Mouse (Mus musculus) heart, postnatal 0 days (tissue): ENCODE results near the gene Zfp420. TPM values are rescaled to one million over a fixed set of nuclear protein-coding genes. Genes with fewer than 3 reads are reported as not detected.
"Not testable (repeated sequence)": the region's sequence is repeated elsewhere in the genome, so short reads cannot be mapped to it uniquely, and the experiment has no call there.

Experiments
- ATAC-seq: fragments of 200-750 bp; cut with Nextera tagmentation; 2 replicates; pipeline ENCODE4 v1.8.0; 2017; ENCODE audit warnings: low read depth, moderate number of reproducible peaks, moderate library complexity; ENCODE audit not compliant: insufficient read depth
- DNase-seq: peaks from one replicate; pipeline ENCODE4 v3.0.0-alpha.2; 2016; ENCODE audit warnings: low spot score
- H3K27ac ChIP-seq: fragments of 300-500 bp; sonication (generic); 2 replicates; pipeline ENCODE4 v1.5.1; 2014; ENCODE audit warnings: low read depth, mild to moderate bottlenecking
- H3K27me3 ChIP-seq: fragments of 300-500 bp; sonication (generic); 2 replicates; pipeline ENCODE4 v1.6.1; 2014; ENCODE audit warnings: low read length, mixed read lengths; ENCODE audit not compliant: control insufficient read depth, insufficient read depth
- H3K36me3 ChIP-seq: fragments of 300-500 bp; sonication (generic); replicated peaks from 2 replicates; pipeline ENCODE4 v1.6.1; 2014; ENCODE audit warnings: low read length, mixed read lengths; ENCODE audit not compliant: control insufficient read depth, insufficient read depth
- H3K4me1 ChIP-seq: fragments of 300-500 bp; sonication (generic); 2 replicates; pipeline ENCODE4 v1.6.1; 2014; ENCODE audit warnings: antibody characterized with exemption; ENCODE audit not compliant: control insufficient read depth, insufficient read depth
- H3K4me2 ChIP-seq: fragments of 300-500 bp; sonication (generic); 2 replicates; pipeline ENCODE4 v1.6.1; 2014; ENCODE audit warnings: low read depth, mild to moderate bottlenecking, low read length, moderate library complexity
- H3K4me3 ChIP-seq: fragments of 300-500 bp; sonication (generic); 2 replicates; pipeline ENCODE4 v1.5.1; 2014; ENCODE audit warnings: low read depth, low read length
- H3K9ac ChIP-seq: fragments of 300-500 bp; sonication (generic); replicated peaks from 2 replicates; pipeline ENCODE4 v1.6.1; 2014; ENCODE audit warnings: low read depth, low read length, mixed read lengths
- H3K9me3 ChIP-seq: fragments of 300-500 bp; sonication (generic); replicated peaks from 2 replicates; pipeline ENCODE4 v1.6.1; 2016; ENCODE audit warnings: low read length; ENCODE audit not compliant: control insufficient read depth
- CTCF ChIP-seq: IDR thresholded peaks from 2 replicates; pipeline ENCODE4 v1.5.1; 2016; ENCODE audit warnings: antibody characterized with exemption, control low read depth, low read depth
- EP300 ChIP-seq: IDR thresholded peaks from 2 replicates; pipeline ENCODE4 v1.6.1; 2016; ENCODE audit warnings: antibody characterized with exemption, low read depth
- WGBS: fragments of 180-500 bp; shearing (Covaris S2); extraction: QIAGEN DNeasy Blood & Tissue Kit; methylation state at CpG from one replicate; pipeline ENCODE4 v1.1.7; 2014; 5-methylcytosine and 5-hydroxymethylcytosine counted together
- polyA plus RNA-seq: library from polyadenylated mRNA; unstranded; fragments of >200 nt; fragmentation: Nextera tagmentation; extraction: Ambion mirVana; gene quantifications from 2 replicates; pipeline ENCODE4 v1.2.1, GENCODE M21; 2015
- total RNA-seq: library from RNA; depleted of rRNA; stranded (reverse); fragments of >200 nt; gene quantifications from 2 replicates; pipeline ENCODE4 v1.2.3, GENCODE M21; 2014; ENCODE audit warnings: low replicate concordance

The Zfp420 gene
- total and polyA plus RNA-seq, 2 experiments from 2014 or later = 0.80 to 2.2 TPM

- H3K9ac ChIP-seq = no peak overlapping the region
- no peaks in the 10 kb centered on the region for H3K4me1 ChIP-seq
- WGBS = 82% methylated on average over 5 of the region's 5 CpGs
- H3K27me3 ChIP-seq = no peaks in the 10 kb centered on the region
- no peak for TF ChIP-seq CTCF
- TF ChIP-seq EP300 = no peak
- H3K27ac ChIP-seq = no peak overlapping the region
- DNase-seq (no peak), ATAC-seq (no peak)
- H3K36me3 ChIP-seq = no peaks in the 10 kb centered on the region
- no peaks in the 10 kb centered on the region for H3K9me3 ChIP-seq
- no peak overlapping the region for H3K4me3 ChIP-seq
- H3K4me2 ChIP-seq = no peak overlapping the region
Measured at GRCm38 (mm10) chr7:29844616-29845015, 15.2 kb upstream of the Zfp420 start.

DNA sequence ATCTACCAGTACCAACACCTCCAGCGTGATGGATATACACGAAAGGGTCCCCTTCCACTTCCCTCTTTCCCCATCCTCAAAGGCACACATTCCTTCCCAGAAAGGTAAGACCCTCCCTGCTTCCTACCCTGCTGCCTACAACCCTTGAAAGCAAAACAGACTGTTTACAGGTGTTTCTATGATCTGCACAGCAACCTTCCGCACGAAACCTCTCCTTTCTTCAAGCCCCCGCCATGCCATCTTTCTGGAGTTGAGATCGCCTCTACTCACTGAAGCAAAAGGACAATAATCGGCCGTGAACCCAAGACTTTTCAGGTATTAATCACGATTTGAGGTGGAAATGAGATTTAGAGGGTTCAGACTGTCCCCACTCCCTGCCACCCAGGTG, 7.0 kb upstream of the Zfp420 start:
- DNase-seq (no peak), ATAC-seq (no peak)
- 51% methylated on average over 9 of the region's 9 CpGs for WGBS
- peak overlapping the region; percentile 79 for H3K4me2 ChIP-seq
- no peaks in the 10 kb centered on the region for H3K36me3 ChIP-seq
- no peaks in the 10 kb centered on the region for H3K27me3 ChIP-seq
- peak overlapping the region; percentile 56 for H3K4me3 ChIP-seq
- no peak overlapping the region for H3K27ac ChIP-seq
- no peaks in the 10 kb centered on the region for H3K9me3 ChIP-seq
- TF ChIP-seq CTCF (no peak), EP300 (no peak)
- peaks cover 7% of the 10 kb centered on the region; the same call in 1 of the 2 replicates for H3K4me1 ChIP-seq
- 0 out of 2 replicates have a peak overlapping the region, but pooled peaks have one; percentile 8 for H3K9ac ChIP-seq

GRCm38 (mm10) chr7:29853219-29853842, 6.4 kb upstream of the Zfp420 start, which contains the start of gene Zfp940:
Gene Zfp940 (minus strand): TSS chr7:29853669.
- 0 out of 2 replicates have a peak within 1 kb of the TSS, but pooled peaks have one; percentile 8 for H3K9ac ChIP-seq
- no peak within 1 kb of the TSS for H3K27ac ChIP-seq
- peak within 1 kb of the TSS; percentile 56 for H3K4me3 ChIP-seq
- ATAC-seq (peak; percentile 97), DNase-seq (peak; percentile 84)
- peaks cover 7% of the 10 kb centered on the region; the same call in 1 of the 2 replicates for H3K4me1 ChIP-seq
- TF ChIP-seq EP300 = no peak
- no peak for TF ChIP-seq CTCF
- 1% methylated on average over 21 of the region's 21 CpGs for WGBS
- peak within 1 kb of the TSS; percentile 79 for H3K4me2 ChIP-seq
- H3K36me3 ChIP-seq = no peaks in the 10 kb centered on the region
- 0 out of 2 replicates have a peak, but pooled peaks cover under 1% of the 10 kb centered on the region for H3K9me3 ChIP-seq
- no peaks in the 10 kb centered on the region for H3K27me3 ChIP-seq

GRCm38 (mm10) chr7:29861660-29862059, 1.9 kb downstream of the Zfp420 start:
- Histone ChIP-seq H3K4me3 (no peak overlapping the region), H3K9me3 (0 out of 2 replicates have a peak, but pooled peaks cover 4% of the 10 kb centered on the region), H3K36me3 (0 out of 2 replicates have a peak, but pooled peaks cover 6% of the 10 kb centered on the region), H3K27me3 (no peaks in the 10 kb centered on the region), H3K4me2 (no peak overlapping the region), H3K27ac (no peak overlapping the region), H3K4me1 (0 out of 2 replicates have a peak, but pooled peaks cover 5% of the 10 kb centered on the region), H3K9ac (no peak overlapping the region)
- 90% methylated on average over 7 of the region's 7 CpGs for WGBS
- DNase-seq = no peak
- TF ChIP-seq EP300 = no peak
- 0 out of 2 replicates have a peak, but pooled peaks have one; percentile 20 for TF ChIP-seq CTCF
- ATAC-seq = no peak

DNA sequence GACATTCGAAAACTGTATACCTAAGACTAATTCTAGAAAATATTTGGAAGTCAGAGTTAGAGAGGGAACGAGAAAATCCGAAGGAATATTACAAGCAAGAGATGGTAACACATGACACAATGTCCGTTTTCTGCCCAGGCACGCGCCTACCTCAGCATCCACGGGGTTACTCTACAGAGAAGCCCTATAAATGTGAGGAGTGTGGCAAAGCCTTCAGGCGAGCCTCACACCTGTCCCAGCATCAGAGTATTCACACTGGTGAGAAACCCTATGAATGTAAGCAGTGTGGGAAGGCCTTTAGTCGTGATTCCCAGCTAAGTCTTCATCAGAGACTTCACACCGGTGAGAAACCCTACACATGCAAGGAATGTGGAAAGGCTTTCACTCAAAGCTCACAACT, 14.5 kb downstream of the Zfp420 start:
- ATAC-seq = no peak
- no peak overlapping the region for H3K4me2 ChIP-seq
- no peak for TF ChIP-seq EP300
- no peak for TF ChIP-seq CTCF
- H3K27ac ChIP-seq = no peak overlapping the region
- no peak for DNase-seq
- H3K4me3 ChIP-seq = no peak overlapping the region
- H3K36me3 ChIP-seq = peaks cover 20% of the 10 kb centered on the region
- peaks cover 47% of the 10 kb centered on the region for H3K9me3 ChIP-seq
- no peaks in the 10 kb centered on the region for H3K4me1 ChIP-seq
- no peaks in the 10 kb centered on the region for H3K27me3 ChIP-seq
- WGBS = 90% methylated on average over 10 of the region's 10 CpGs
- H3K9ac ChIP-seq = no peak overlapping the region

DNA sequence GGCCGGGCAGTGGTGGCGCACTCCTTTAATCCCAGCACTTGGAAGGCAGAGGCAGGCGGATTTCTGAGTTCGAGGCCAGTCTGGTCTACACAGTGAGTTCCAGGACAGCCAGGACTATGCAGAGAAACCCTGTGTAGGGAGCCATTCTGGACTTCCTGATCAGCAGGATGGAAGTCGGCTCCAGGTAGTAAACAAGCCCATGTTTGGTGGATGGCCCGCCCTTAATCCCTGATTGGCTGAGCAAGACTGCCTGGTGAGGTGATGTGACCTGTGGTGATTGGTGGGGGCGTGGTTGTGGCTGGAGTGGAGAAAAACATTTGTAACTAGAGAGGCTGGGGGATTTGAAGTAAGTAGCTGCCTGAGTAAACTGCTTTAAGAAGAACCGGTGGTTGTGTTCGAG, 17.8 kb downstream of the Zfp420 start:
- not testable (repeated sequence) for H3K27me3 ChIP-seq, DNase-seq, H3K9ac ChIP-seq, H3K4me1 ChIP-seq, H3K4me2 ChIP-seq, ATAC-seq, H3K27ac ChIP-seq, H3K4me3 ChIP-seq
- peaks cover 20% of the 10 kb centered on the region for H3K36me3 ChIP-seq
- peaks cover 27% of the 10 kb centered on the region for H3K9me3 ChIP-seq
- WGBS = 92% methylated on average over 9 of the region's 9 CpGs
